Mouse (Mus musculus) thymus, postnatal 14 days (tissue): ENCODE results near the gene Slc22a23.
A peak's percentile ranks its signal among the peaks of the same experiment; 100 is the strongest.

ENCODE experiments used
- DNase-seq: peaks from one replicate; pipeline ENCODE4 v3.0.0; 2021

The Slc22a23 gene

DNA sequence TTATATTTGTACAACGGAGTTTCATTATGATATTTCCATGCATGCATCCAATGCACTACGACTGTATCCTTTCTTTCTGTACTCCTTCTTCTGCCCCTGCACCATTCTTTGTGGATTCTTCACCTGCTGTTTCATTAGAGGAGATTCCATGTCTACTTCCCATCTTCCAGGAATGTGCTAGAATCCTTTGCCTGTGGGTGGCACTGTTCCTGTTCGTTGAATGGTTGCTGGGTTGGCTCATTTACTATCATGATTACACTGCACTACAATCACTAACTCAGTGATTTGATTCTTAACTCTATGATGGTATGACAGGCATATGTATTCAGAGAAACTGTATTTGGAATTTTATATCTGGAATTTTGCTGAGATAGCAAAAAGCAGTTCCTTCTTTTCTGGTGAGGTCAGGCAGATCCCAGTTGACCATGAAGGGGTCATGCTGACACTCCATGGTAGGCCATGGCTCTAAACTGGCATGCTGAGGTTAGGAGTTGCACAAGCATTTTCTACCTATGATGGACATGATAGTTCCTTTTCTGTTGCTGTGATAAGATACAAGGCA is 187.3 kb downstream of the Slc22a23 start:
- no peak for DNase-seq

- no peak for DNase-seq
These were observed 188.2 kb downstream of the Slc22a23 start for GRCm38 (mm10) chr13:34156840-34157185.

DNA sequence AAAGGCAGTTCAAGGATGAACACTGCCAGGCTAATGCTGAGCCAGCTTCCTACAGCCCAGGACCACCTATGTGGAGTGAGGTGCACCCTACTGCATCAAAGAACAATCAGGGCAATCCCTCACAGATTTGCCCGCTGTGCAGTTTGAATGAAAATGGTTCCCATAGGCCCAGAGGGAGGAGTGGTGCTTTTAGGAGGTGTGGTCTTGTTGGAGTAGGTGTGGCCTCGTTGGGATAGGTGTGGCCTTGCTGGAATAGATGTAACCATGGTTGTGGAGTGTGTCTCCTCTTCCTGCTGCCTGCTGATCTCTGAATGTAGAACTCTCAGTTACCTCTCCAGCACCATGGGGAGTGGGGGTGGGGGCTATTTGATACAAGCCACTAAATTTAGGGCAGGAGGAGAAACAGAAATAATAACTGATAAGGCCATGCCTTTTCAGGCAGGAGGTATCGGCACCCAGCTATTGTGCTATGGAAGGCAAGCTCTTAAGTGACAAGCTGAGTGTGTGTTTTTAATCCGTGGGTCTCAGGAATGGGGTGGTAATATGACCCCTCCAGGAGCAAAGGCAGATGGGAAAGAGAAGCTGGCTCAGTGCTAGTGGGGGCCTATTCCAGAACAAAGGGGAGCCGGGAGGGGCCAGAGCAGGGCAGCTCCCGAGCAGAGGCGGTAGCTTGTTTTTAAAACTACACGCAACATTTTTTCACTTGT is 188.7 kb downstream of the Slc22a23 start:
- DNase-seq = no peak

DNA sequence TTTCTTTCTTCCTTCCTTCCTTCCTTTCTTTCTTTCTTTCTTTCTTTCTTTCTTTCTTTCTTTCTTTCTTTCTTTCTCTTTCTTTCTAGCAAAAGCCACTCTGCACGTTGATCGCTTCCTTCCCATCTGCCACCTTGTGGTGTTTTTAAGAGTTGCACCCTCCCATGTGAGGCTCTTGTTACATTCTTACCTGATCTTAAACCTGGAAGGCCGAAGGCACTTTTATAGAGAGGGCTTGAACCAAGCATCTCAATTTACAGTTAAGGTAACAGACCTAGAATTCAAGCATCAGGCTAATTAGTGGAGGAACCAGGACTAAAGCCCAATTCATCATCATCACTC is 190.1 kb downstream of the Slc22a23 start:
- DNase-seq = peak; percentile 82

- peak; percentile 85 for DNase-seq
These were observed 190.6 kb downstream of the Slc22a23 start for GRCm38 (mm10) chr13:34154217-34154930.

DNA sequence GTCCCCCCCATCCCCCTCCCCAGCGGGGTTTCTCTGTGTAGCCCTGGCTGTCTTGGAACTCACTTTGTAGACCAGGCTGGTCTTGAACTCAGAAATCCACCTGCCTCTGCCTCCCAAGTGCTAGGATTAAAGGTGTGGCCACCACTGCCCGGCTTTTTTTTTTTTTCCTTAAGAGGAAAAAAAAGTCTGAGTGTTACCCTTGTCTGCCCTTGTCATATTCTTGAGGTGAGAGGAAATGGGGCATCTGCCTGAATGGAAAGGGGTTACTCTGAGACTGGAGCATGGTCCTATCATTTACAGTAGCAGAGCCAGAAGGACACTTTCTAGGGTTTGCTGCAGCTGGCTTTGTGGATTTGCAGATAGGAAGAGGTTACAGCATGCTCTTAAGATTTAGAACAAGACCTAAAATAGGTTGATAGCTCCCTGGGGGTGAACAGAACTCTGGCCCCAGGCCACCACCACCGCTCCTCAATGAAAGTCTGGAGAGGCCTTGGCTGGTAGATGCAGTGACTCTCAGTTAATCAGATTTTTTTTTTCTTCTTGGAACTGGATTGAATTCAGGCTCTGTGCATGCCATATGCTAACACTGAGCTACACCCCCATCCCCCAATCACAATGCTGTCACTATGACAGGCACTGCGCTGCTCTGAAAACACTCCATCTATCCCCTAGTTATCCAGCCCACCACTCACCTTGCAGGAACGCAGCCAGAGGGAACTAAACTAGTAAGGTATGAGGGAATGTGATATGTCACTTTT is 191.5 kb downstream of the Slc22a23 start:
- no peak for DNase-seq

DNA sequence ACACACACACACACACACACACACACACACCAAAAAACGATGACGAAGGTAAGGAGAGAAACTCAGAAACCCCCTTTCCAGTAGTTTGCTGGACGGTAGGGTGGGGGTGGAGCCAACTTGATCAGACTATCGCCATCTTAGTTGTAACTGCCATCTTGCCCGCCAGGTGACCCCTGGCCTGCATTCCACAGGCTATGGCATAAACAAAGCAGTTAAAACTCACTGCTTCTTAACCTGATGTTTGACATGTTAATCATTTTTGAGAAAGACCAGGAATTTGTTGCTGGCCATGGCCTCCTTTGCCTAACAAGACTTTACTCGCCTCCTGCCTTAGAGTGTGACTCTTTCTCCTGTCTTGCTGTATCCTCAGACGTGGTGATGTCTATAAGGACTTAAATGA is 192.3 kb downstream of the Slc22a23 start:
- DNase-seq = no peak

DNA sequence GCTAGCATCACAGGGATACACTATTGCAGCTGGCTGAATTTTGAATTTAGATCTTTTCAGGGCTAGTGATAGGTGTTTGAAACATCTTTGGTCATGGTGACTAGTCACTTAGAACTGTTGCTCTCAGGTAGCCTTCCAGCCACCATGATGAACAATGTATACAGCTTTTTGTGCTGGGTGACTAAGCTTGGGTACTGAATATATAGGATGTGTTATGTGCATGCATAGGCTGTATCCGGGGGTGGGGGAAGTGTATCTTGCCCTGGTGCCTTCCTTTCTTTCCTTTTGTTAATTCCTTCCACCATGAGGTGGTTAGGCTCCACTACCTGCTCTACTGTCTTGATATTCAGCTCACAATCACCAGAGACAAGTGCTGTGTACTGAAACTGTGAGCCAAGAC is 193.6 kb downstream of the Slc22a23 start:
- DNase-seq = no peak

GRCm38 (mm10) chr13:34150271-34151027 is 194.5 kb downstream of the Slc22a23 start:
- DNase-seq = no peak

GRCm38 (mm10) chr13:34149463-34150176 is 195.4 kb downstream of the Slc22a23 start:
- no peak for DNase-seq

DNA sequence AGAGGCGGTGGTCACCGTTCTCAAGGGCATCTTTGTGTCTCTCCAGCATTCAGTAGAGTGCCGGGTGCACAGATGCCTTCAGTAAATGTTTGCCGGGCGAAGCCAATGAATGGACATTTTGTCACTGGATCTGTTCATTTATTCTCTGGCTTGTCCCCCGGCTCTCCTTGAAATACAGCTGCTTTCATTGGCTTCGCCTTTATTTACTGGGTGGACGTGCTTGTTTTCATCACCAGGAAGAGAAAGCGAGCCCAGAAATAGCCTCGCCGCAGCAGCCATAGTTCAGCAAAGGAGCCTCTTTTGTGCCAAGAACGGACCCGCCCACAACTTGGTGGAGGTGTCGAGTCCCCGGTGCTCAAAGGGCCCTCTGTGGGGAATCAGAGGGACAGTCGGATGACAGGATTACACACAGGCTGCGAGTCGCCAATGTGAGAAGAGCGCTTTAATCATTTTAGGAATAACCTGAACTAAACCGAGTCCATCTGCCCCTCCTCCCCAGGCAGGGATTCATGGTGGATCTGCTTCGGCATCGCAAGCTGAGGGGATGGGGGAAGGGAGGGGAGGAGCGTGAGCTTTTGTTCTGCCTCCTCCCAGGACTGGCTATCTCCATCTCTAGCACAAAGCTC is 196.1 kb downstream of the Slc22a23 start:
- DNase-seq = peak; percentile 67

DNA sequence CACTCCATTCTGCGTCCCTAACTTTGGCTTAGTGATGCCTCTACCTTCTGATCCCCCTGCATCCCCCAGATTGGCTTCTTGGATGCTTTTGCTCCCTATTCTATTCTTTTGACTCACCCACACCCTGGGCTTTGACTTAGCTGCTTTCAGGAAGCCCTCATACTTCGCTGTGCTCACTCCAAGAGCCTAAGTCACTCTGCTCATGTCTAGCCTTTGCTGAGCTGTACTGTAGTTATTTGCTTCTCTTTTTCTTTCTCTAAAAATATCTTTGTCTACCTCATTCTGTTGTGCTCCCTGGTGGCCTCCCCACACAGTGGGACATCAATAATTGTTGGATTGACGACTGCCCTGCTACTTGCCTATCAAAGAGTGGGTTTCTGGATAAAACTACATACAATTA is 196.8 kb downstream of the Slc22a23 start:
- no peak for DNase-seq

DNA sequence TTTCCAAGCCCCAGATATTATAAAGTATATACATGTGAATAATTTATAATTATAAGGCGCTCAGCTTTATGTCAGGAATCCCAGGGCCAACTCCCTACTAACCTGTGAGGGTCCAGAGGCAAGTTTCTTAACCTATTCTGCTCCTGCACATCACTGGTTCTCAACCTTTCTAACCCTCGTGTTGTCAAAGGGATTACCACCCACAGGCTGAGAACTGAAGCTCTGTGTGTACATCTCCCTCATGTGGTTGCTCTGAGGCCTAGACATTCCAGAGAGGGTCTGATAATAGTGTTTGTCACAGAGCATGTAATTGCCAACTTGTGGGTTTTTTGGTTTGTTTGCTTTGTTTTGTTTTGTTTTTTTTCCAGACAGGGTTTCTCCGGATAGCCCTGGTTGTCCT is 198.1 kb downstream of the Slc22a23 start:
- DNase-seq = peak; percentile 43

DNA sequence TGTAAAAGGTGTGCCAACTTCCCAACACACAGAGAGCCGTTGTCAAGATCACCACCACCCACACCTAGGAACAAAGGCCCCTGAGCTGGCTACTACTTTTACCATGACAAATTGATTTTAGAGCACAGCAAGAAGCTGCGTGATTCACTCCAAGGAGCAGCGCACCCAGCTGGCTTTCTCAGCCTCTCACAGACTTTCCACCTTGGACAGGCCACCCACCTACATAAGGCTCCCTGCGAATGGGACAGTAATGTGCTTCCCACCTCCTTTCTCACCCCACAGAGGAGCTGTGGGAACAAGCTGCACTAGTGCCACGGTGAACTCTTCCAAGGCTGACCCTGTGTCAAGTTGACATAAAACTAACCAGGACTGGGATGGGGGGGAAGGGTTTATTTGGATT is 201.6 kb downstream of the Slc22a23 start:
- no peak for DNase-seq

- DNase-seq = no peak
These were observed 208.4 kb downstream of the Slc22a23 start for GRCm38 (mm10) chr13:34136605-34137004.

DNA sequence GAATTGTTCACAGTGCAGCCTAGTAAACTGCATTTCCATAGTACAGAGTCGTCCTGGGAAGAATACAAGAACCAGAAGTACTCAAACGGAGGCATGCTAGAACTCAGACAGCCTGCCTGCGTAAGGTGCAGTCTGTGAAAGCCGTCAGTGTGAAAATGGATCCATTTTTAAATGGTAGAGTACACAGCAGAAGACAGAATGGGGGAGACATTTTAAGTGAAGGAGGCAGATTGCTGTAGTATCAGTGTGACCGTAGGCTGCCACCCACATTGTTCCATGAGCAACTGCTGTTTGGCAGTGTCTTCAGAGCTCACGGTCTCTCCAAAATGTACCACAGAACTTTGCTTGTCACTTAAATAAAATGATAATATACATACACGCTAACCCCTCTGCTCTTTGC is 210.7 kb downstream of the Slc22a23 start:
- DNase-seq = no peak

DNA sequence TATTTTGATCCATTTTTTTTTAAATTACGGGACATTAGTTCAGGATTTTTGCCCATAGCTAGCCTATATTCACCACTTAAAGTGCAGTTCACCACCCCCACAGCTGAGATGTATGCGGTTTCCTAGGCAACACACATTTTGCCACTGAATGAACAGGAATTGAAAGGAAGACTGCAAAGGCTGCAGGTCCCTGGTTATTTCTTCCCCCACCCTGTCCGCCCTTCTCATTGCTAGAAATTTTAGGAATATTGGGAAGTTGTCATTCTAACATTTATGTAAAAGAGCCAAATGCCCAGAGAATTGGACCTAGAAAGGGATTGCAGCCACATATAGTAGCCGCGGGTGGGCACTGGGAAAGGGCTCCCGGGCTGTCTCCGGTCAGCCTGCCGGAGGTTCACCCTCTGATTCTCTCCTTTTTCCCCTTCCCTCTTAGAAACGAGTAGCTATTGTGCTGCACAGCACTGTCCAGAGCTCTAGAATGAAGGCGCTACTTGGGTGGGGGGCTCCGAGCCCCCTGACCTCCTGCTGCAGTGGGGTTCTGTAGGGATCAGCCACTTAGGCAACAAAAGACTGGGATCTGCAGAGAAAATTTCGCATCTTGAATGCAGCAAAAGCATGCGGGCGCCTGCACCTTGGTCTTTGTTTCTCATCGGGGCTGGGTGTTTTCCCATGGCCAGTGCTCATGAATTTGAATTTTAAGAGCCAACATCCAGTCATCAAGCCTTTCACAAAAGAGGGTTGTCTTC is 211.5 kb downstream of the Slc22a23 start:
- no peak for DNase-seq

DNA sequence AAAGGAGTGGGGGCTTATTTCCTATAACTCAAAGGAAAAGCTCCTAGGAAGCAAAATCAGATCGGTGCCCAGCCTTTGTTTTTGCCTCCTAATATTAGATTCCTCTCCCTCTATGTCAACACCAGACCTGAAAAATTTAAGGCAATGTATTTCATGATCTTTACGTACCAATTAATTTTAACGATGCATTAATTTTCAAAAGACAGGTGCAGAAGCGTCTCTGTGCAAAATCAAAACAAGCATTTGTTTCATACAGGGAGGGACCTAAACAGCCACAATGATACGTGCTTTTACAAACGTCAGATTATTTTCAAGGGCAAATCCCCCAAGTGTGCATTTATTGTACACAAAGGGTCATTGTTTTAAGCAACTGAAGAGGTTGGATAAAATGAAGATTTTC is 212.1 kb downstream of the Slc22a23 start:
- no peak for DNase-seq

DNA sequence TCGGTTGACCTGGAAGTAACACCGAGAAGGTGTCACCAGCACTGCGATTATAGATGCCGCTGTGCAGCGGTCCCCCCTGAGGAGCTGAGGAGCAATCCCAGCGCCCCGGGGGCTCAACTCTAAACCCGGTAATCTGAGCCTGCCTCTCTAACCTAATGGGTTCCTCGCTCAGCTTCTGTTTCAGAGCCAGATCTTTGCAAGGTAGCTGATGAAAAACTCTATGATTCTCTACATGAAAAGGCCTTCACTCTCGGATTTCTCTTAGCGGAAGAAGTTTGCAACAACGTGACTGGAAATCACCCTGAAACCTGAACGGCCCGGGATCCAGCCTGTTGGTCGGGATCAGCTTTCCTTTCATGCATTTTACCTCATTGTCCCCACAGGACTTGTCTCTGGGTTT is 212.7 kb downstream of the Slc22a23 start:
- no peak for DNase-seq

DNA sequence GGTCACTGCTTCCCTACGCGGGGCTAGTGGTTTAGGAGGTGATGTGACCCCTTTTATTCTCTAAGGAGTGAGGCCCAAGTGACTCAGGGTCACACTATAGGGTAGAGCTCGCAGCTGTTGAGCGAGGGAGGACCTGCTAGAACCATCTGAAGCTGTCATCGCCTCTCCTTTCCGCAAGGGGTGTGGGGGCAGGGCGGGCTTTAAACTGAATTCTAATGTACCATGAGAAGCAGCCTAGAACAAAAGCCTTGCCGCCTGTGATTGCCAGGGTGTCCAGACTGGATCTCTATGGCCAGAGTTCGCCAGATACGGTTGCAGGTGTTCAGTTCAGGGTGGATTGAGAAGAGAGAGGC is 213.3 kb downstream of the Slc22a23 start:
- peak; percentile 84 for DNase-seq

DNA sequence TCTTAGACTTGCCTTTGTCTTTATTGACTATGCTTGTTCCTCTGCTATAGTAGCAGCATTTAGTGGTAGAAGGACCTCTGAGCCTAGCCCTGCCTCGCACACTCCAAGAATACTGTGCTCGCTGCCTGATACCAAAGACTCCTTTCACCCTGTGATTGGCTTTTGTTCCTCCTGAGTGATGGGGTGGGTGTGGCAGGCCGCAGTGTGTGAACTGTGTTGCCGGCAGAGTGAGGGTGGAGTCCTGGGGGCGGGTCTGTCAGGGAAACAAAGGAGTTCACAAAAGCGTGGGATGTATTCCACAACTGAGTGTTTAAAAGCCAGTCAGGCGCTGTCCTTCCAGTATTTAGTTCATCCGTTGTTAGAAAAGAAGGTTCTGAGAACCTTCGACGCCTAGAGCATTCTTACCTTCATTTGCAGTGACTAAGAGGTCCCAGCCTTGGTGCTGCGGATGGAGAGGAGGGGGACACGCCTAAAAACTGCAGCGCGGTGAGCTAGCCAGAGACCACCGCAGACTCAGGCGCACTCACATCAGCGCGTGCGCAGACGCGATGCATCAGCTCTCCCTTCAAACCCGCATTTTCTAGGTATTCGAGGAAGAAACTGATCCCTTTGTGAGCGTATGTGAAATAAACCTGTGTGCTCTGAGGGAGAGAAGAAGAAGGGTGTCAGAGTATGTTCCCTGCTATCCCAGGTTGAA is 213.8 kb downstream of the Slc22a23 start:
- peak; percentile 79 for DNase-seq
